Mouse (Mus musculus) bone marrow macrophage, adult 2 months (primary cell): ENCODE results near the gene Agrp.

Experiments used
- CTCF ChIP-seq: IDR thresholded peaks from 2 replicates; pipeline ENCODE4 v1.5.1; 2012; ENCODE audit warnings: low read depth, mild to moderate bottlenecking, low read length, moderate library complexity
- POLR2A ChIP-seq: IDR thresholded peaks from 2 replicates; pipeline ENCODE4 v1.6.1; 2012; ENCODE audit warnings: mild to moderate bottlenecking, low read depth, low read length, borderline replicate concordance

GRCm38 (mm10) chr8:105621841-105622240, 15.4 kb downstream of the Agrp start:
- TF ChIP-seq POLR2A (no peak), CTCF (no peak)
